Mouse (Mus musculus) MEL (cell line): ENCODE measurements around the gene Dync1li2. TPM values are rescaled to one million over a fixed set of nuclear protein-coding genes. Genes with fewer than 3 reads are reported as not detected.

Source experiments
- DNase-seq: peaks from one replicate; pipeline ENCODE4 v3.0.0; 2011; ENCODE audit warnings: low read depth, low spot score
- H3K27ac ChIP-seq: 2 replicates; pipeline ENCODE4 v1.5.1; 2012; ENCODE audit warnings: low read depth, mild to moderate bottlenecking, control low read depth, low read length, moderate library complexity; ENCODE audit not compliant: control insufficient read depth
- H3K27me3 ChIP-seq, 2 experiments: fragments of 150-350 bp in 1 of 2; sonication (generic) in 1 of 2; 2 replicates each; pipeline ENCODE4 v1.6.1; 2012; ENCODE audit warnings: low read length in 2 of 2, mild to moderate bottlenecking in 2 of 2, improper control_type of control experiment in 1 of 2, moderate library complexity in 1 of 2; ENCODE audit not compliant: insufficient read depth in 2 of 2, control insufficient read depth in 1 of 2
- H3K36me3 ChIP-seq, 2 experiments: 2 replicates each; pipeline ENCODE4 v1.6.1; 2012 to 2014; ENCODE audit warnings: low read length in 2 of 2, improper control_type of control experiment in 1 of 2, inconsistent platforms in 1 of 2, mild to moderate bottlenecking in 1 of 2; ENCODE audit not compliant: insufficient read depth in 2 of 2, control insufficient read depth in 1 of 2
- H3K4me1 ChIP-seq, 2 experiments: fragments of 150-350 bp in 1 of 2; sonication (generic) in 1 of 2; 2 replicates each; pipeline ENCODE4 v1.6.1; 2012; ENCODE audit warnings: low read length in 2 of 2, improper control_type of control experiment in 1 of 2, mild to moderate bottlenecking in 1 of 2; ENCODE audit not compliant: insufficient read depth in 2 of 2, control insufficient read depth in 1 of 2
- H3K4me3 ChIP-seq, 2 experiments: fragments of 150-350 bp in 1 of 2; sonication (generic) in 1 of 2; 2 replicates each; pipeline ENCODE4 v1.5.1; 2012; ENCODE audit warnings: low read depth in 2 of 2, low read length in 2 of 2, mild to moderate bottlenecking in 2 of 2, moderate library complexity in 2 of 2, control low read depth in 1 of 2, improper control_type of control experiment in 1 of 2; ENCODE audit not compliant: control insufficient read depth in 1 of 2, insufficient read depth in 1 of 2
- H3K79me2 ChIP-seq: 2 replicates; pipeline ENCODE4 v1.6.1; 2012; ENCODE audit warnings: mild to moderate bottlenecking, low read length, moderate library complexity; ENCODE audit not compliant: control insufficient read depth, poor library complexity, insufficient read depth
- H3K9ac ChIP-seq: 2 replicates; pipeline ENCODE4 v1.6.1; 2012; ENCODE audit warnings: low read depth, mild to moderate bottlenecking, control low read depth, low read length, moderate library complexity; ENCODE audit not compliant: control insufficient read depth, poor library complexity, severe bottlenecking
- H3K9me3 ChIP-seq: fragments of 150-350 bp; sonication (generic); replicated peaks from 2 replicates; pipeline ENCODE4 v1.6.1; 2012; ENCODE audit warnings: mild to moderate bottlenecking, low read length, improper control_type of control experiment, moderate library complexity; ENCODE audit not compliant: insufficient read depth
- BHLHE40 ChIP-seq: IDR thresholded peaks from 2 replicates; pipeline ENCODE4 v1.6.1; 2012; ENCODE audit warnings: low read depth, mild to moderate bottlenecking, inconsistent platforms, low read length, improper control_type of control experiment, borderline replicate concordance
- CHD1 ChIP-seq: IDR thresholded peaks from 2 replicates; pipeline ENCODE4 v1.6.1; 2012; ENCODE audit warnings: low read depth, mild to moderate bottlenecking, inconsistent platforms, low read length, improper control_type of control experiment
- CTCF ChIP-seq, 3 experiments: IDR thresholded peaks in 2 of 3; conservative IDR thresholded peaks in 1 of 3; 2 replicates each; pipeline ENCODE4 v1.5.1; 2011 to 2012; ENCODE audit warnings: low read length in 3 of 3, low read depth in 2 of 3, mild to moderate bottlenecking in 2 of 3, improper control_type of control experiment in 1 of 3, inconsistent platforms in 1 of 3, mixed read lengths in 1 of 3, moderate library complexity in 1 of 3; ENCODE audit not compliant: control insufficient read depth in 1 of 3, insufficient read depth in 1 of 3, poor library complexity in 1 of 3, severe bottlenecking in 1 of 3
- ELF1 ChIP-seq: IDR thresholded peaks from 2 replicates; pipeline ENCODE4 v1.6.1; 2014; ENCODE audit warnings: low read depth, mild to moderate bottlenecking, inconsistent platforms, low read length, improper control_type of control experiment, moderate library complexity
- EP300 ChIP-seq, 2 experiments: IDR thresholded peaks; 2 replicates each; pipeline ENCODE4 v1.6.1; 2011; ENCODE audit warnings: improper control_type of control experiment in 2 of 2, low read length in 2 of 2, low read depth in 1 of 2, mild to moderate bottlenecking in 1 of 2
- ETS1 ChIP-seq: IDR thresholded peaks from 2 replicates; pipeline ENCODE4 v1.6.1; 2012; ENCODE audit warnings: low read depth, mild to moderate bottlenecking, inconsistent platforms, low read length, improper control_type of control experiment, moderate library complexity
- GABPA ChIP-seq: IDR thresholded peaks from 2 replicates; pipeline ENCODE4 v1.6.1; 2012; ENCODE audit warnings: low read depth, mild to moderate bottlenecking, inconsistent platforms, low read length, improper control_type of control experiment, moderate library complexity
- GATA1 ChIP-seq: IDR thresholded peaks from 2 replicates; pipeline ENCODE4 v1.6.1; 2011; ENCODE audit warnings: low read depth, low read length, improper control_type of control experiment
- HCFC1 ChIP-seq: IDR thresholded peaks from 2 replicates; pipeline ENCODE4 v1.6.1; 2012; ENCODE audit warnings: low read depth, mild to moderate bottlenecking, inconsistent platforms, low read length, improper control_type of control experiment, moderate library complexity
- JUND ChIP-seq: IDR thresholded peaks from 2 replicates; pipeline ENCODE4 v1.6.1; 2011; ENCODE audit warnings: low read depth, mild to moderate bottlenecking, improper control_type of control experiment, low read length
- KAT2A ChIP-seq: conservative IDR thresholded peaks from 2 replicates; pipeline ENCODE4 v1.6.1; 2012; ENCODE audit warnings: low read depth, low read length, improper control_type of control experiment, inconsistent platforms
- MAFK ChIP-seq: IDR thresholded peaks from 2 replicates; pipeline ENCODE4 v1.6.1; 2011; ENCODE audit warnings: low read depth, mild to moderate bottlenecking, low read length, improper control_type of control experiment, borderline replicate concordance
- MAZ ChIP-seq: IDR thresholded peaks from 2 replicates; pipeline ENCODE4 v1.6.1; 2012; ENCODE audit warnings: low read depth, mild to moderate bottlenecking, inconsistent platforms, low read length, improper control_type of control experiment
- MXI1 ChIP-seq: IDR thresholded peaks from 2 replicates; pipeline ENCODE4 v1.6.1; 2011; ENCODE audit warnings: mild to moderate bottlenecking, low read depth, low read length, improper control_type of control experiment
- MYC ChIP-seq: IDR thresholded peaks from 2 replicates; pipeline ENCODE4 v1.6.1; 2011; ENCODE audit warnings: low read depth, mild to moderate bottlenecking, low read length, improper control_type of control experiment, moderate library complexity
- NRF1 ChIP-seq: IDR thresholded peaks from 2 replicates; pipeline ENCODE4 v1.6.1; 2014; ENCODE audit warnings: low read depth, mild to moderate bottlenecking, inconsistent platforms, low read length, improper control_type of control experiment, moderate library complexity; ENCODE audit not compliant: poor library complexity, insufficient read depth, severe bottlenecking
- POLR2A ChIP-seq, 2 experiments: IDR thresholded peaks; 2 replicates each; pipeline ENCODE4 v1.6.1; 2011 to 2012; ENCODE audit warnings: low read length in 2 of 2, mild to moderate bottlenecking in 2 of 2, control low read depth in 1 of 2, improper control_type of control experiment in 1 of 2, low read depth in 1 of 2, moderate library complexity in 1 of 2; ENCODE audit not compliant: control insufficient read depth in 1 of 2, insufficient read depth in 1 of 2, poor library complexity in 1 of 2
- RAD21 ChIP-seq: IDR thresholded peaks from 2 replicates; pipeline ENCODE4 v1.6.1; 2011; ENCODE audit warnings: mild to moderate bottlenecking, low read depth, low read length, improper control_type of control experiment
- TAL1 ChIP-seq: IDR thresholded peaks from 2 replicates; pipeline ENCODE4 v1.6.1; 2012; ENCODE audit warnings: mild to moderate bottlenecking, inconsistent platforms, low read length, moderate library complexity, mixed read lengths
- TCF12 ChIP-seq: IDR thresholded peaks from 2 replicates; pipeline ENCODE4 v1.6.1; 2014; ENCODE audit warnings: low read depth, mild to moderate bottlenecking, inconsistent platforms, low read length, improper control_type of control experiment, moderate library complexity
- USF1 ChIP-seq: IDR thresholded peaks from 2 replicates; pipeline ENCODE4 v1.6.1; 2014; ENCODE audit warnings: low read depth, mild to moderate bottlenecking, inconsistent platforms, low read length, improper control_type of control experiment, moderate library complexity
- ZKSCAN1 ChIP-seq: IDR thresholded peaks from 2 replicates; pipeline ENCODE4 v1.6.1; 2012; ENCODE audit warnings: low read depth, mild to moderate bottlenecking, inconsistent platforms, low read length, improper control_type of control experiment, moderate library complexity
- ZNF384 ChIP-seq: IDR thresholded peaks from 2 replicates; pipeline ENCODE4 v1.6.1; 2012; ENCODE audit warnings: low read depth, mild to moderate bottlenecking, inconsistent platforms, low read length, improper control_type of control experiment
- polyA plus RNA-seq, 2 experiments: library from polyadenylated mRNA; stranded (reverse) in 1 of 2; unstranded in 1 of 2; fragments of >175 nt in 1 of 2; fragments of >200 nt in 1 of 2; gene quantifications; 2 replicates each; pipeline versions ENCODE4 v1.2.1 to v1.2.4; 2012; ENCODE audit warnings: low replicate concordance in 2 of 2, low read depth in 1 of 2; ENCODE audit not compliant: insufficient read length in 2 of 2, insufficient read depth in 1 of 2, missing spikeins in 1 of 2
- total RNA-seq: library from RNA; depleted of rRNA; stranded (reverse); fragments of 300-350 nt; gene quantifications from 2 replicates; pipeline ENCODE4 v1.2.3, GENCODE M21; 2012

The Dync1li2 gene
- total and polyA plus RNA-seq, 3 experiments = 22.4 to 23.8 TPM; not detected in 1

DNA sequence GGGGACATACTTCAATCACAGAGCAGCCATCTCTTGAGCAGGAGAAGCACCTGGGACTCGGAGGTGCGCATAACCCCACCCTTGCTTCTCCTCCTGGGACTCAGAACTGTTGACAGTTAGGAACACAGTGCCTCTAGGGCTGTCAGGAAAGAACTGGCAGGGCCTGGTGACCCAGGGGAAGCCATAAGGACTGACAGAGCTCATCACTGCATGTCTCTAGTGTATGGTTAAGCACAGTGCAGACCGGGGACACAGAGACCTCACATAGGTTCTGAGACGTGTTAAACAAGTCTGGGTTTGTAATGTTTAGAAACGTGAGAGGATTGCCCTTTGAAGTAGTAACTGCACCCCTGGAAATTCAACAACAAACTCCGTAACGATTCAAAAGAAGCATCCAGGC is 55.3 kb downstream of the Dync1li2 start:
- H3K27me3 ChIP-seq = no peaks in the 10 kb centered on the region
- no peak overlapping the region for H3K27ac ChIP-seq
- no peak for DNase-seq
- no peaks in the 10 kb centered on the region; a peak in 2 of 4 replicates for H3K36me3 ChIP-seq
- H3K79me2 ChIP-seq = peaks cover 9% of the 10 kb centered on the region; the same call in 1 of the 2 replicates
- no peak overlapping the region for H3K9ac ChIP-seq
- peaks cover 4% of the 10 kb centered on the region in 2 experiments; a peak in 3 of 4 replicates for H3K4me1 ChIP-seq
- H3K4me3 ChIP-seq = no peak overlapping the region
- no peaks in the 10 kb centered on the region for H3K9me3 ChIP-seq
- TF ChIP-seq POLR2A (IDR thresholded peaks at IDR 0.05; ENCODE audit: control insufficient read depth in 1 of 2, insufficient read depth in 1 of 2, low read depth in 1 of 2, low read length in 2 of 2, poor library complexity in 1 of 2) (no peak), RAD21 (no peak), HCFC1 (no peak), GATA1 (no peak), MAFK (no peak), JUND (no peak), MAZ (no peak), NRF1 (no peak)

DNA sequence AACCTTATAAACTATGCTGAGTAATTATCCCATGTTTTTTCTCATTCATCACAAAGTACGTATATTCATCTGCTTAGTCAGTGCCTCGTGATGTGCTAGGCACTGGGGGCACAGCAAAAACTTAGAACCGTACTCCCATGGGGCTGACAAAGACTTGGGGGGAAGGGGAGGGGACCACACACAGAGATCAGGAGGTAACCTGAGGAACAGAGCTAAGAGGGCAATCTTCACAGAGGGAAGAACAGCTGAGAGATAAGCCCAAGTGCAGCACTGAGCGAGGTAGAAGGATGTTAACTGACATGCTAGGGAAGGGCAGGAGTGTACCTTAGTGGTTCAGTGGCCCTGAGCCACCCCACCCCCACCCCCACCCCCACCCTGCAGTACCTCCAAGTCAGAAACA is 56.2 kb downstream of the Dync1li2 start:
- peak; percentile 11 for DNase-seq
- Histone ChIP-seq H3K36me3 (no peaks in the 10 kb centered on the region; a peak in 2 of 4 replicates), H3K27me3 (no peaks in the 10 kb centered on the region), H3K27ac (no peak overlapping the region), H3K4me1 (peaks cover 4% of the 10 kb centered on the region in 2 experiments; a peak in 3 of 4 replicates), H3K9ac (no peak overlapping the region), H3K79me2 (peaks cover 9% of the 10 kb centered on the region; the same call in 1 of the 2 replicates), H3K4me3 (no peak overlapping the region), H3K9me3 (no peaks in the 10 kb centered on the region)
- 0 out of 2 replicates have a peak, but pooled peaks have one; percentile 36 for TF ChIP-seq GATA1
- TF ChIP-seq BHLHE40 = no peak
- peak; percentile 46; the same call in 1 of the 2 replicates for TF ChIP-seq ETS1
- TF ChIP-seq KAT2A = no peak

DNA sequence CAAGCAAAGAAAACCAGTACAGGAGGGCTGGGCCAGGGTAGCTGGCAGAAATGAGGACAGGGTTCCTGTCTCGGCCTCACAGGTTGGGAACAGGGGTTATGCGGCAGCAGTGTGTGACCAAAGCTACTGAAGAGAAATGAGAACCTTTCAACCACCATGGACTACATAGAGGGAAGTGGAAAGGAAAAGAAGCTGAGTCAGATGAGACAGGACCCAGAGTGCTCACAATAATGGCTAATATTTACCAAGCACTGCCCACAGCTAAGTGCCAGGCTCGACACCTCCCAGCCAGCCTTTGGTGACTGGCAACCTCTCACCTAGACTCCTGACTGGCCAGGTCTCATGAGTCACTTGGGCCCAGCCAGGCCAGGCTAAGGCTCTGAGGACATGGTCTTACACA is 58.9 kb downstream of the Dync1li2 start:
- TF ChIP-seq BHLHE40 = no peak
- TF ChIP-seq TAL1 = no peak
- TF ChIP-seq MYC = no peak
- no peak for TF ChIP-seq ZNF384
- TF ChIP-seq KAT2A = no peak
- TF ChIP-seq GABPA = no peak
- TF ChIP-seq USF1 = no peak
- no peak for TF ChIP-seq ZKSCAN1
- TF ChIP-seq ETS1 = no peak
- TF ChIP-seq MXI1 = no peak
- no peak for TF ChIP-seq CHD1
- TF ChIP-seq MAFK = no peak
- no peak for TF ChIP-seq CTCF (IDR thresholded peaks at IDR 0.05 in 2 of 3, conservative IDR thresholded peaks at IDR 0.05 in 1 of 3; ENCODE audit: control insufficient read depth in 1 of 3, insufficient read depth in 1 of 3, low read depth in 2 of 3, low read length in 3 of 3, poor library complexity in 1 of 3, severe bottlenecking in 1 of 3)
- TF ChIP-seq ELF1 = no peak
- no peak for TF ChIP-seq GATA1
- no peak for TF ChIP-seq JUND
- TF ChIP-seq TCF12 = no peak
- TF ChIP-seq EP300 (IDR thresholded peaks at IDR 0.05; ENCODE audit: low read depth in 1 of 2, low read length in 2 of 2) = no peak
- TF ChIP-seq, all 39 proteins: peak for 0
- Histone ChIP-seq H3K27ac (no peak overlapping the region), H3K9ac (no peak overlapping the region), H3K4me3 (no peak overlapping the region), H3K79me2 (peaks cover 12% of the 10 kb centered on the region; the same call in 1 of the 2 replicates), H3K4me1 (peaks cover 4% of the 10 kb centered on the region in 2 experiments; a peak in 3 of 4 replicates), H3K36me3 (no peaks in the 10 kb centered on the region; a peak in 2 of 4 replicates), H3K9me3 (no peaks in the 10 kb centered on the region), H3K27me3 (no peaks in the 10 kb centered on the region)
- DNase-seq = no peak
